Mouse (Mus musculus) adipocyte (in vitro differentiated cells): ENCODE data around the gene Dhps.

ENCODE experiments used
- DNase-seq: peaks from one replicate; pipeline ENCODE4 v3.0.0-alpha.2; 2016; ENCODE audit warnings: low spot score

Gene Dhps

GRCm38 (mm10) chr8:85071514-85072281 is at the start of gene Dhps:
Gene Dhps, plus strand, starts transcription at chr8:85071757.
- peak; percentile 95 for DNase-seq

DNA sequence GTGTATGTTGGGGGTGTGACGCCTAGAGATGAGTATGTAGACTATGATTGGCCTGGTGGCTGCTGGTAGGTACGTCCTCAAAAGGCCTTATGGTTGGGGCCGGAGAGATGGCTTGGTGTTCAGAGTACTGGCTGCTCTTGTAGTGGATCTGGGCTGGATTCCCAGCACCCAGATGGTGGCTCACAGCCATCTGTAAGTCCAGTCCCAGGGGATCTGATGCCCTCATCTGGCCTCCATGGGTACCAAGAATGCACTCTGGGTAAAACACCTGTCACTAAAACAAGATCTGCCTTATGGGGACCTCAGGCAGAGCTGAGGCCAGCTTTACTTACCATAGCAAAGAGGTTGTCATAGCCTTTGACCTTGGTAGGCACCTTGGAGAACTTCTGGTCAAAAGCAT is 47.7 kb upstream of the Dhps start:
- DNase-seq, result no peak

DNA sequence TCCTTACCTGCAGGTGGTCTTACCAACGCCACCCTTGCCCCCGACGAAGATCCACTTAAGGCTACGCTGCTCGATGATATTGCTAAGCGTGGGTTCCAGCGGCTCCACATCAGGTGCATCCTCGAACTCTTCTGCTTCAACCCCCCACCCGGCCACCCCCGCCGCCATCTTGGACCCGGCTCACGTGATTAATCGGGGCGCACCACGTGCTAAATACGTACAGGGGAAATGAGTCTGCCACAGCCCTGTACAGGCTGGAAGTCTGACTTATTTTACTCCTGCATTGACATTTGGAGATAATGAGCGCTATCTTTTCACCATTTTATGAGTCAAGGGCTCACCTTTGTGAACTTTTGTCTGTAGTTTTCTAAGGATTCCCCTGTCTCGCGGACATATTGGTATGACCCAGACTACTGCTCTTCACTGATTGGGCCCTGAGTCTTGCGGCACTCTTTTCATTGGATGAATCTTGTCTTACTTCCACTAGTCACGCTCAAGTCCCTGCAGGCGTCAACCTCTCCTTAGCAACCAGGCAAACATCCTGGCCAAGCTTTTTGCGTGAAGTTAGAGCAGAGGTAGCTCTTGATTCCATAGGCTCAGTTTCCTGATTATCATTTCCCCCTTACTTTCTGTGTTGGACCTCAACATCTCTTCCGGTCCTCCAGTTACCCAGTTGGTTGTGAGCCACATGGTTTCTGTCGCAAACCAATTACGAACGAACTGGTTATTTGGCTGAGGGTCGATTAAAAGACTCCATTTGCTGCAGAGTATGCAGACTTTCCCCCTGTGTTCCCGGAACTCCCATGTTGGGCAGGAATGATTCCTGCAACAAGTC is 46.2 kb upstream of the Dhps start, which contains the start of gene Asna1:
Gene Asna1 (minus strand): TSS at position 184 of the 835 bp plus-strand sequence.
- DNase-seq, result peak; percentile 97

DNA sequence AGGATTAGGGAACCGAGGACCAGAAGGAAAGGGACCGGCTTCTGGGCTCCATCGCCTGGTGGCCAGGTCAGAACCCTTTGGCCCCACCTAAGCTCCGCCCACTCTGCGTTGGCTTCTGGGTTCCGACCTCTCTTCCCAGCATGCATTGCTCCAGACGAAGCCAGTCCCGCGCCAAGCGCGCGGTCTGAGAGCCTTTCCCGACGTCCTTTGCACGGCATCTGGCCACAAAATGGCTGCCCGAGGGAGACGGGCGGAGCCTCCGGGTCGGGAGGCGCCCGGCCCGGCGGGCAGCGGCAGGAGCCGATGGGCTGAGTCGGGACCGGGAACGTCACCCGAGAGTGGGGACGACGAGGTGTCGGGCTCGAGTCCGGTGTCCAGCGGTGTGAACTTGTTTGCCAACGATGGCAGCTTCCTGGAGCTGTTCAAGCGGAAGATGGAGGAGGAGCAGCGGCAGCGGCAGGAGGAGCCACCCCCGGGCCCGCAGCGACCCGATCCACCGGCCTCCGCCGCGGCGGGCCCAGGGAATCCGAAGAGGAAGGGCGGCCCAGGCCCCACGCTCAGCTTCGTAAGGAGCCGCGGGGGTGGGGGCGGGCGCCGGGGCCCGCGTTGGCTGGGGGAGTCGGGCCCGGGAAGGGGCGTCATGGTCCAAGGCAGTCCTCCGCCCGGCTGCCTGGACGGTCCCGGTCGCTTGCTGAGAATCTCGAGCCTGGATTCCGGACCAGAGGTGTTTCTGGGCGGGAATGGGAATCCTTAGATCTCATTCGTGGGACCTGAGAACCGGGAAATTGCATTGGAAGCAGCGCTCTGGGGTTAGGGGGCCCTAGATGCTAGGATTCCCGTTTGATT is 44.7 kb upstream of the Dhps start, which contains the start of gene Trir:
Gene Trir (plus strand): TSS at position 154 of the 846 bp plus-strand sequence.
- peak; percentile 100 for DNase-seq

- DNase-seq, result peak; percentile 38
Measured at GRCm38 (mm10) chr8:85027516-85027855, 44.1 kb upstream of the Dhps start.

DNA sequence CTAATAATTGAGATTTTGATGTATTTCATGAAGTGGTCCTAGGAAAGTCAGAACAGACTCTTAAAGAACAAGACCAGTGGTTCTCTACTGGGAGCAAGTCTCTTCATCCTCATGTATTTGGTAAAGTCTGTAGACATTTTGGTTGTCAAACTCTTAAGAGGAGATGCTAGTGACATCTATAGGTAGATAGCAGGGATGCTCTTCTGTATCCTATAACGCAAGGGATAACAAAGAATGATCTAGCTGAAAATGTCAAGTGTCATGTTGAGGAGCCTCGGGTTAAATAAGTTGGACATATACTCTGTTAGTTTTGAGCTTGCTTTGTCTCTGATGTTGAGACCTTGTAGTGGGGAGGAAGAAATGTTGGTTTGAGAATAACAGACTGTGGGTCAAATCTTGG is 43.6 kb upstream of the Dhps start:
- DNase-seq, result peak; percentile 45

- no peak for DNase-seq
Measured at GRCm38 (mm10) chr8:85029271-85029670, 42.3 kb upstream of the Dhps start.

GRCm38 (mm10) chr8:85032622-85033311 is 38.8 kb upstream of the Dhps start:
- DNase-seq, result peak; percentile 42

GRCm38 (mm10) chr8:85033867-85034266 is 37.7 kb upstream of the Dhps start:
- no peak for DNase-seq

GRCm38 (mm10) chr8:85034764-85035163 is 36.8 kb upstream of the Dhps start:
- DNase-seq, result no peak

GRCm38 (mm10) chr8:85035165-85035727 is 36.3 kb upstream of the Dhps start:
- no peak for DNase-seq

- peak; percentile 78 for DNase-seq
Measured at GRCm38 (mm10) chr8:85035728-85036310, 35.7 kb upstream of the Dhps start.

DNA sequence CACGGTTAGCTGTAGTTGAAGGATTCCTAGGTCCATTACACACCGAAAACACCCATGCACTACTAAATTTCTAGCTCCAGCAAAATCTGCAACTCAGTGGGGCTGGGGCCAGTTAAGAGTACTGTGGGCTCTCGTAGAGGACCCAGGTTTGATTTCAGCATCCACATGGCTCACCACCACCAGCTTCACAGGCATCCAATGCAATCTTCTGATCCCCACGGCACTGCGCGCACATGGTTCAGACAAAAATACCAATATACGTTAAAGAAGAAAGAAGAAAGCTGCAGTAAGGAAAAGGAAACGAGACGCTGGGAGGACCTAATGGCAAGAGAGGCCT is 35.2 kb upstream of the Dhps start:
- no peak for DNase-seq

DNA sequence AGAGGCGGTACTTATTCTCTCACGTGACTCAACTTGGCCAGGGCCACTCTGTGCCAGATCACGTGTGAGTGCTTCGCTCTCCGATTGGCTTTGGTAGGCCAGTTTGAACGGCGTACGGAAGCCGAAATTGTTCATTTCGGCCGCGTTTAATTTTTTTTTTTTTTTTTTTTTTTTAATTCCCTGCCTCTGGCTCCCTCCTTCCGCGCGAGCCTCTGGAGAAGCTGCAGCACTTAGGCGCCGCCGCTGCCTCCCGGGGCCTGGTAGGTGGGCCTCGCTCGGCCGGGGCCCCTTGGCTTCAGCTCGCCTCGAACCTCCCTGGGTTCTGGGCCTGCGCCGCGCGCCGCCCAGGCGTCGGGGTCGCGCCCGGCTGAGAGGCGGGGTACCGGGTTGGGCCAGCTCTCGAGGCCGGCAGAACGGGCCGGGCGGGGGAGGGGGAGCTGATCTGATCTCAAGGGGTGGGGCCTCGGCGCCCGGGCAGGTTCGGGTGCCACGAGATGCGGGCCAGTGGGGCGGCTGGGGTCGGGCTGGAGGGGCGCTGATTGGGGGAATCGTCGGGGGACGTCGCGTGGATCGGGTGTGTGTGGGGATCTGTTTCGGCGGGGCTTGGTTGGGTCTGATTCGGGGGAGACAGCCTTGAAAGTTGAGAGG is 34.7 kb upstream of the Dhps start, which contains the start of gene Tnpo2:
Gene Tnpo2 (plus strand): TSS at position 198 of the 648 bp plus-strand sequence.
- DNase-seq, result peak; percentile 100

DNA sequence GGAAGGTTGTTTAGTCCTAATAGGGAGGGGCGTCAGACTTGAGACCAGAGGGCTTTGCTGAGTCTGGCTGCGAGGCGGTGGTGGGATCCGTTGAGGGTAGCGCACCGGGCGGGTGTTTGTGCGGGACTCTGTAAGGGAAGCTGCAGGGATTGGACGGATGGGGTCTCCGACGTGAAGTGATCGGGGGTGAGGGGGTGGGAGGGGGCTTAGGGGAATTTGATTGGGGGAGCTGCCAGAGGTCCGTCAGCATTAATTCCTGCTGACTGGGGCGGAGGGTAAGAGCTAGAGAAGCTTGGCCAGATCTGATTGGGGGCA is 34.2 kb upstream of the Dhps start:
- DNase-seq, result no peak

GRCm38 (mm10) chr8:85037681-85038531 is 33.7 kb upstream of the Dhps start:
- peak; percentile 66 for DNase-seq

DNA sequence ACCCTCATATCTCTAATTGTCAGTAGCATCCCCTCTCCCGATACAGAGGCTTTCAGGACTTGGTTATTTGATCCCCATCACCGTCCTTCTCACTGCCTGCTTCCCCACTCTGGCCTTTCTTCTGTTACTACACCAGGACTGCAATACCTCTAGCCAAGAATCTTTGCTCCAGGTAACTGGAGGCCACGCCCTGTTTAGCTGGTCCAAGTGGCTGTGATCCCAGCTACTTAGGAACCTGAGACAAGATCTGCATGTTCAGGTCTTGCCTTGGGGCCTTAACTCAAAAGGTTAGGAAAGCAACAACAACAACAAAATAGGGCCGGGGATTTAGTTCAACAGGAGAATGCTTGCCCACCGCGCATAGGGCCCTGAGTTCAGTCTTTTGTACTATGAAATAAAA is 27.9 kb upstream of the Dhps start:
- no peak for DNase-seq

DNA sequence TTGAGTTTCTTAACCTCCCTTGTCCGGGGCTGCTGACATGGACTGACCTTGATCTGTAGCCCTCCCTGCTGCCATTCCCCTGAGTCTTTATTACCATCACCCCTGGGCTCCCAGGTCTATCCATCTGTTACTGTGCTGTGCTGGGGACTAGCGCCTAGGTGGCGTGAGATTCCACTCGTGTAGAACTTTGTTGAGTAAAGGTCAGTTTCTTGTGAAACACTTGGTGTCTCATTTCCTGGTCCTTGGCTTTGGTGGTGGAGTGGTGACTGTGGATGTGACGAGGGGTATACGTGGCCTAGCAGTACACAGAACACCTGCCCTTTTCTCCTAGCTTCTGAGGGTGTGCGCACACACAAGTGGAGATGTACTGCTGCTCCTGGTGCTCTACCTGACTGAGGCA is 14.2 kb upstream of the Dhps start:
- DNase-seq, result no peak

- peak; percentile 96 for DNase-seq
Measured at GRCm38 (mm10) chr8:85059879-85060616, 11.5 kb upstream of the Dhps start, which contains the start of gene Fbxw9. Gene Fbxw9, plus strand, starts transcription at chr8:85060055.
